Mouse (Mus musculus) ovary, postnatal 10 days (tissue): ENCODE results near the gene Tuba3b.

ENCODE experiments used
- DNase-seq: peaks from one replicate; pipeline ENCODE4 v3.0.0; 2022; ENCODE audit warnings: low spot score

The Tuba3b gene

DNA sequence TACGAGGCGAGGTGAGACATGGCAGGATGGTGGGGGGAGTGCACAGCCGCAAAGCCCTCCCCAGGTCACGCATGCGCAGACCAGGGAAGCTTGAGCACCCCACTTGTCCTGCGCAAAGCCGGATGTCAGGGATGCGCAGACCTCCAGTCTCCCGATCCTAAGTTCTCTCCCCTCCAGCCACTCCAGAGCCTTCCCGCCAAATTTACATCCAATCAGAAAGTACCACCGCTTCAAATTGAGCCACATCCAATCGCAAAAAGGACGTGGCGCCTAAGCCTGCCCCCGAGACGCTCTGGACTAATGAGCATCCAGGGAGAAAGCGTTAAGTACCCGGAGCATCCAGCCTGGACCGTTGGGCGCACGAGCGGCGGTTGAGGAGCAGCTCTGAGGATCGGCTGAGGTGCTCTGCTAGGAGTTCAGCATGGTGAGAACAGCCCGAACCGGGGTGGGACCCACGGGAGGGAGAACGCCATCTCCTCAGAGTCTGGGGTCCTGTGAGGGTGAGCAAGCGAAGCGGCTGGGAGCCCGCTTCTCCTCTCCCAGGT is at the start of gene Tuba3b:
Gene Tuba3b (plus strand): TSS at position 92 of the 545 bp plus-strand sequence.
- no peak for DNase-seq

DNA sequence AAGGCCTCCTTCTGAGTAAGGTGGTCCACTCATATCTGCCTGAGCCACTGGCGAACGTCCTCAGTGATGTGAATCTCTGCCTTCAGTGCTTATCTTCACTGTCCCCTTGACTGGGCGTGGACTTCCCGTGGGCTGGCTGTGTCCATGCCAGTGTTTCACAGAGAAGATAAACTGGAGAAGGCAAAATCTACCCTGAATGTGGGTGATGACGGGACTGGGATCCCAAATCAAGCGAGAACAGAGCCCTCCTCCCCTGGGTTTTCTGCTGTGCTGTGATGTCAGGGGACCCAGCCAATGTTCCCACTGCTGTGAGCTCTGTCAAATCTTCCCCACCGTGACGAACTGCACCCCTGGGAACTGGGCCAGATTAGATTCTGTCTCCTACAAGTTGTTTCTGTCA is 48.3 kb upstream of the Tuba3b start:
- no peak for DNase-seq

DNA sequence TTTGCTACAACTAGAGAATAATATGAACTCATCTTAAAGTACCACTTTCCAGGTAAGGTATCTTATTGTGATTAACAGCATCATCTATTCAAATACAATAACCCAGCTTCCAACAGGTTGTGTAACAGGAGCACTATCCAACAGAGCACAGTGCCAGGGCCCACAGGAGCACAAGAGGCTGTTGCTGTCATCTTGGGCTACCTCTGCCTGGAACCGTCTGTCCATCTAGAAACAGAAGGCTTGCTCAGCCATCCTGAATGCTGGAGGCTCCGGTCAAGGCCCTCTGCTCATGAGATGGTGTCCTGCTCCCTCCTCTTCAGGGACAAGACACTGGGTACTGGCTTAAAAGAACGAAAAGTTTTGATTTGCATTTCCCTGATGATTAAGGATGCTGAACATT is 47.7 kb upstream of the Tuba3b start:
- no peak for DNase-seq

DNA sequence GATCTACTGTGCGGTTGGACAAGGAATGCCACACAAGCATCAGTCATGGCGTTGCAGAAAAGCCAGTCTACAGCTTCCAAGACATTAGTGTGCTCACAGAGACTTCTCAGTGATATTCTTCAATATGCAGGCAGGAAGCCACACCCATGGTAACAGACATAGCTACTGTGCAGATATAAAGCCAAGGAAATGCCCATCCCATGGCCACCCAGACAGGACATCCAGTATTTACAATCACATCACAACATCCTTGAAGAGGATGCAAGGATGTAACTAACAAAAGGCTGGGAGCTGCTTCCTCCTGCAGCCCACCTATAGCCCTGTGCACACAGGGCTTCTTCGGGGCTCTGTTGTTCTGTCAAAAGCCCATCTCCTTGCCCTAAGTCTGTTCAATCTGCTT is 46.9 kb upstream of the Tuba3b start:
- no peak for DNase-seq

DNA sequence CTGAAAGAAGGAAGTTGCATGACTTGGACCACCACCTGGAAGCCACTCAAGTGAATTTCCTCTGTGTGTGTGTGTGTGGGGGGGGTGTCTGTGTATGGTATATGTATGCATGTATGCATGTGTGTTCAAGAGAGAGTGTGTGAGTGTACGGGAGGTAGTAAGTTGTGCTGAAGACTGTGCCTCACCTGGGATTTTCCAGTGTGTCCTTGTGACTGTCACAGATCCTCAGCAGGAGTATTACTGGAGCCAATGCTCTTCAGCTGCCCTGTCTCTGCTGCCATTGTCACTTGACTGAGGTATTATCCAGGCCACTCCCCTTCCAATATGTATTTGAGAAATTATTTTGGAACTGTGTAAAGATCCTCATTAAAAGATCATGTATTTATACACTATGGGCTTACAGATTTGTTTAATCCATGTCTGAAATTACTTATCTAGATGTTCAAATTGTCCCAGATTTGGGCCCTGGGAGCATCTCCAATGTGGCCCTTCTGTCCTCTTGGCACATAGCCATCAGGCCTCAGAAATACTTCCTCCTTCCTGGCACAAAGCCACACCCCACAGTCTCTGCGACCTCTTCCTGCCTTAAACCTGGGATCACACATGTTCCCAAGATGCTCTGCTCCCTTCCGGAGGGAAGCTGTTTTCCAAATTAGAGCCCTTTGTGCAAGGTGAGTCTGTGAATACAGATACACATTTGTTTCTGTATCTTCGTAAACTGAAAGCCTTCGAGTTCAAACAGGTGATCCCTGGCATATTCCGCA is 42.1 kb upstream of the Tuba3b start:
- no peak for DNase-seq

DNA sequence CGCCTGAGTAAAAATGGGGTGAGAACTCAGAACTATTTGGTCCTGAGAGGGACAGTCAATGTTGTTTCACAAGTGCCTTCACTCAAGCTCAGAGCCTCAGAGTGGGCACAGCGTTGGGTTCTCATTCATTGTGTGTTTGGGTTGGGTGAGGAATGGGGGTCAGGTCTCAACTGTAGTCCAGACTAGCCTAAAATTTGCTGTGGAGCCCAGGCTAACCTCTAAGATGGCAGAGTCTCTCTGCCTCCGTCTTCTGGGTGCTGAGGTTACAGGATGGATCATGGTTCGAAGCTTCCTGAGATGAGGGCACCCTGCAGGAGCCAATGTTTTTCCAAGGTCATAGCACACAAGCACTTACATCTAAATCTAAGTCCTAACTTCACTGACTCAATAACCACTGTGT is 38.8 kb upstream of the Tuba3b start:
- no peak for DNase-seq

DNA sequence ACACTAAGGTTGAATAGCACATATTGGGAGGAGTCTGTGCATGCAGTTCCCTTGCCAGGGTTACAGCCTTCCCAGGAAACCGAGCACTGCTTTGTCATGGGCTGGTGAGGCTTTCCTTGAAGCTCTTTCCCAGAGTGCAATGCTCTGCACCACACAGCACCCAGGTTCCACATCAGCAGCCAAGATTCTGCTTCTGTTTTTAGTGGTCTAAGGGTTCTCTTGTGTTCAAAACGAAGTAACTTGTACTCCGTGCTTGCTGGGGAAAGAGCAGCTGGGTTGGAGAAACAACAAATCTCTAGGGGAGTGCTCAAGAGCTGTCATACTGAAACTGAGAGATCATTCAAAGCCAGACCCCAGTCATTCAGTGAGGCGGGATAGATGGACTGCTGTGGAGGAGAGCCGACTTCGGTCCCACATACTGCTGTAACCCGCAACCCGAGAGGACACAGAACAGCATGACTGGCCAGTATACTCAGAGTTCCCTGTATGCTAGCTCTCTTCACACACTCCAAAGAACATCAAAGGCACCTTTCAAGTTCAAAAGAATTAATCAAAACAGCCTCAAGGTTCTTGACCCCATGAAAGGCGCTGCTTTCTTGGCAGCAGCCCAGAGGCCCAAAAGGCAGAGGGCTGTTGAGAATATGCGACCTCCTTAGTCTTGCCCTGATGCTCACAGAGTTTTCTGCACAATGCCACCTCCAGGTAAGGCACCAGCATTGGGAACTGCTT is 36.9 kb upstream of the Tuba3b start:
- no peak for DNase-seq

DNA sequence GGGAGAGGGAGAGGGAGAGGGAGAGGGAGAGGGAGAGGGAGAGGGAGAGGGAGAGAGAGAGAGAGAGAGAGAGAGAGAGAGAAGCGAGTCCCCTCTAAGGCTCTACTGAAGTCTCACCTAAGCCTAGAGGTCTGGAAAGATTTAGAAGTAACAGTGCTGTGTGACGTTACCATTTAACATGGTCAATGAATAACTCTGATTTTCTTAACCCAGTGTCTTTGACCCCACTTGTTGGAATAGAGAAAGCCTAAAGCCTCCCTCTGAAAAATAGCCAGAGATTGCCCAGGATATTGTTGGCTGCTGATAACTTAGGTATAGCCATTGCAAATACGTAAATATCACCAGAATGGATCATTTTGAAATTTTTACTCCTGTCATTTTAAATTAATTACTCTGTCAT is 35.8 kb upstream of the Tuba3b start:
- no peak for DNase-seq

DNA sequence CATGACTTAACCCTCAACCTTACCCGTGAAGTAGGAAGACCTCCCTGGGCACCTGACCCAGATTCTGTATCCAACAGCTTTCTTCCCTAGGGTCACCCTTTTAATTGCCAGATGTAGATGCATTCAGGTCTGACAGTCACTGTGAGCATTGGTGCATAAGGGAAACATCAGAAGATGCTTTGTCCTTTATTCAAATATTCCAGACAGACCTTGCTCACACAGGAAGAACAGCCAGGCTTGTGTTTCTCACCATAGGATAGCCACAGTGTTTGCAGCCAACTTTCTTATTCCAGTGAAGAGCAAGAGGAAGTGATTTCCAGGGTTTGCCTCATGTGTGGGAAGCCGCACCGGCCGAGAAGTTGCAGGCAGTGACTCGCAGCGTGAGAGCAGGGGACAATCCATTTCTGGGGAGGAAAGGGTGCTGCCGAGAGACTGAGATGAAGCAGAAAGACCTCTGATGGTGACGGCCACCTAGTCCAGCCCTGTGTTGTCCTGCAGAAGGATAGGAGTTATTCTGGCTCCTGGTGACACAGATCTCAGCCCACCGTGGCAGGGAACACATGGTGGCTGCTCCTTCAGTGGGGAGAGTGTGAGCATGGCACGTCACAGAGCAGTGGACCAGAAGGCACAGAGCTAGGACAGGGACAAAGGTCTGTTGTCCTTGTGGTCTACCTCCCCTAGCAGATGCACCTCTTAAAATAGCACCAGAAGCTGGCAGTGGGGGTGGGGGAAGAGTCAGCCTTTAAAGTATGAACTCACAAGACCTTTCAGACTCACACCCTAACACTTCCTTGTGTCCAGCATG is 34.0 kb upstream of the Tuba3b start:
- DNase-seq = no peak

DNA sequence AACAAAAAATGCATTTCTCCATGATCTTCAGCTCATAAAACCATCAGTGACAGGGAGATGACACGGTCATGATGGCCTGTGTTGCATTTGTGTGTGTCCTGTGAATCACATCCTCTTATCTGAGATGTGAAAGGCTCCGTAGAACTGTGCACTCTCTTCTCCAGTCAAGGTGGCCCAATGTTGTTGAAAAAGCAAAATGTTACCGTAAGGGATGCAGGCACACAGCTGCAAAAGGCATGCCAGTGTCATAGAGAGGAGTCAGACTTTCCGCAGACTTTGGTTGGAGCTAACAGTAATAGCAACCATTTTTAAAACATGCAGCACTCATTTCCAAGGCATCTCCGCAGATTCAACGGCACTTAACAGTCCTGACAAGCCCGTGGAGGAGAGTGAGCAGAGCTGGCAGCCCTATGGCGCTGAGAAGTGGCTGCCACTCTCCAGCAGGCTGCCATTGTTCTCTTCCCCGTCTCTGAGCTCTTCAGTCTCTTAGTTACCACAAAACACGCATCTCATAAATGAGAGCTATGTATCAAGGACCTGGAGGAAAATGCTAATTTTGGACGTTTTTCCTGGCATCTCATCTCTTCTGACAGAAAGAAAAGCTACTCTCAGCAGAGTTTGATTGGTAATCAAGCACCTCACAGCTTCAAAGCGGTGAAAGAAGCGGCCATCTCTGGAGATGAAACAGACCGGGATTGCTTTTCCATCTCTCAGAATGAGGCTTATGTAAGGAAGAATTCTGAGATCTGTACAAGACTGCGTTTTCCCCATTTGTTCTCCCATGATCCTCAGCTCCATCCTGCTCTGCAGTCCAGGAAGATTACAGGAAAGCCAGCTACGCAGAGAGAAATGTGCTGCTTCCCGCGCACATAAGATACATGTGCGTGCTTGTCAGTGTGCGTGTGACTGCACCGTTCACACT is 30.2 kb upstream of the Tuba3b start:
- DNase-seq = no peak

DNA sequence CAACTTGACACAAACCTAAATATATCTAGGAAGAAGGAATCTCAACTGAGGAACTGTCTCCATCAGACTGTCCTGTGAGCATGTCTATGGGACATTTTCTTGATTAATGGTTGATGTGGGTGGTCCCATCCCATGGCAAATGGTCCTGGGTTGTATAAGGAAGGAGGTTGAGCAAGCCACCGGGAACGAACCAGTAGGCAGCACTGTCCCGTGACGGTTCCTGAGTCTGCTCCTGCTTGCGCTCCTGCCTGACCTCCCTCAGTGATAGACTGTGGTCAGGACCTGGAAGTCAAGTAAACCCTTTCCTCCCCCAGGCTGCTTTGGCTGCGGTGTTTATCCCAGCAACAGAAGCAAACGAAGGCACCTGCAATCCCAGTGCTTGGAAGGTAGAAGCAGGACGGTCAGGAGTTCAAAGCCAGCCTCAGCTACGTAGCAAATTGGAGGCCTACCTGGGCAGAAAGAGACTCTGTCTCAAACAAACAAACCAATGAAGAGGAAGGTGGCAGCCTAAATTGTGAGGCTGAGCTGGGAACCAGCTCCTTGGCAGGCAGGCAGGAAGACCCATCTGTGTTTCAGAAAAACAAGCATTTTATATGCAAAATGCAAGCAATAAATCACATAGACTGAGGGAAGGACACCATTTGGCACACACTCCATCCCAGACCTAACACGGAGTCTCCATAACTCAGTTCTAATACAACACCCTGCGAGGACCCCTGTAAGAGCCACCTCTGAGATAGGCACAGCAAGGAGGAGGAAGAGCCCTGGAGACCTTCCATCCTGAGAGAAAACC is 24.9 kb upstream of the Tuba3b start:
- no peak for DNase-seq

DNA sequence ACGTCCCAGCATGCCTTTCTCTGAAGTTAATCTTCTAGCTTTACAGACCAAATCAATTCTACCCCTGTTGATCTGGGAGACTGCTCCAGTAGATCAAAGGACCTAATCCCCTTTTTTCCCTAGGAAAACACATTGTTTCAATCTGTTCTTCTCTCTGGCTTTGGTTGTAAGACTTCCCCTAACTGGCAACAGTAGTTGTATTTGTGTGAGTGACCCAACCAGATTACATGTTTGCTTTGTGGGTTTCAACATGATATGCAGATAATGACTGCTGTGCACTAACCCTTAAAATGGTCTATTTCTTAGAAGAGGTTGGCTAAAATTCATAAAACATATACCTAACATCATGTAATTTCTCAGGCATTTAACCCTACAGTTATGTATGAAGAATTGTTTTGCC is 24.0 kb upstream of the Tuba3b start:
- no peak for DNase-seq

DNA sequence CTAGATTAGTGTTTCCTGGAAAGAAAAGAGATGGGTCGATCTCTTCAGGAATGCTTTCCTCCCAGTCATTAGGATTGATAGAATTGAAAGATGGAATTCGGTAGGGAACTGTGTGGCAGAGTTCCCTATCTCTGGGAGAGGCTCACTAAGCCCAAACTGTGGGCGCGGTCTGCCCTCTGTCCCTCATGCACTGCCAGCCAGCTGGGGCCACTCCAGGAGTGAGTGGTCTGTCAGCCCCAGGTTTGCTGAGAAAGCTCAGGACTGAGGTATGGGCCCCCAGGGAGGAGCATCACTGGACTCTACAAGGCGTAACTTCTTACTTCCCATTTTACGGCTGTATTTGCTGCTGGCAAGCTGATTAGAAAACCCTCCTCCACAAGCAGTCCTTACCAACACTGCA is 23.5 kb upstream of the Tuba3b start:
- DNase-seq = no peak

DNA sequence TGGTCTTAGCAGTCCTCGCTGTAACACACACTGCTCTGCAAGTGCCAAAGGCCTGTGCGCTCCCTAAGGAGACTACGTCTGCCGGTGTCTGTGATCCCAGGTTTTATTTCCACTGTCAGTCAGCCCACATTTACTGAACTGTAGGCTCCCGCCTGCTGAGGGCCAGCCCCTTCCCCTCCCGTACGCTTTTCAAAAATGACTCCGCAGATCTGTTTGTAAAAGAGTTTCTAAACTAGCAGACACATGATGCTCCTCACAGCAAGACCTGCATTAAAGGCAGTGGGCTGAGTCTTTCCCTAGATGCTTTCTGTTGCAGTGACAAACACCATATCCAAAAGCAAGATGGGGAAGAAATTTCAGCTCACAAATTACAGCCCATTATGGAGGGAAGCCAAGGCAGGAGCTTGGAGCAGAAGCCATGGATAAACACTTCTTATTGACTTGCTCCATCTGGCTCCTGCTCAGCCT is 23.0 kb upstream of the Tuba3b start:
- no peak for DNase-seq

DNA sequence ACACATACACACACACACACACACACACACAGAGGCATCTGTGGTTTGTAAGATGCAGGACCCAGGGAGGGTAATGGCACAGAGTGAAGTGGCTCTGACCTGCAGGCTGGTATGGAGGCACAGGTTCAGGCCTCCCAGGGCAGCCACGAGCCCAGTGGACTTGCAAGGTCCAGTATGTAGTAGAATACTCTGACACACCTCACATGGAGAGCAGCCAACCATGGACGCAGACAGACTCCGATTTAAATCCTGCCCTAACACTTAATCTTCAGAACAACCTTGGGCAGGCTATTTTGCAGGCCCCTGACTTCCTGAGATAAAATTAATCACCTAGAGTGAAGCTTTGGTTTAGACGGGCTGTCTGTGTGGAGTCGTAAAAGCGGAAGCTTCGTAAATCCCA is 21.6 kb upstream of the Tuba3b start:
- no peak for DNase-seq

DNA sequence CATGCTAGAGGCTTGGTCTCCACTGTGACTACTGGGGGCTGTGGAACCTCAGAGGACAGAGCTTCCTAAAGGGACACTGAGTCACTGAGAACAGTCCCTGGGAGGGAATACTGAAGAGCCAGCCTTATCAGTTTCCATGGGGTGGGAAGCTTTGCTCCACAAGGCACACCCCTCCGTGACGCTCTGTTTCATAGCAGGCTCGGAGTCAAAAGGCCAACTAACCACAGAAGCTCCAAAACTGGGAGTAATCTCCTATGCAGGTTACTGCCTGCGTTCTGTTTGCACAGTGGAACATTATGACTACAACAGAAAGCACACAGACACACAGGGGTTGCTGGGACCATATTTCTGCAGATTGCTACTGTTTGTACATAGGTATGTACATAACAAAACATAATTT is 19.7 kb upstream of the Tuba3b start:
- DNase-seq = no peak

DNA sequence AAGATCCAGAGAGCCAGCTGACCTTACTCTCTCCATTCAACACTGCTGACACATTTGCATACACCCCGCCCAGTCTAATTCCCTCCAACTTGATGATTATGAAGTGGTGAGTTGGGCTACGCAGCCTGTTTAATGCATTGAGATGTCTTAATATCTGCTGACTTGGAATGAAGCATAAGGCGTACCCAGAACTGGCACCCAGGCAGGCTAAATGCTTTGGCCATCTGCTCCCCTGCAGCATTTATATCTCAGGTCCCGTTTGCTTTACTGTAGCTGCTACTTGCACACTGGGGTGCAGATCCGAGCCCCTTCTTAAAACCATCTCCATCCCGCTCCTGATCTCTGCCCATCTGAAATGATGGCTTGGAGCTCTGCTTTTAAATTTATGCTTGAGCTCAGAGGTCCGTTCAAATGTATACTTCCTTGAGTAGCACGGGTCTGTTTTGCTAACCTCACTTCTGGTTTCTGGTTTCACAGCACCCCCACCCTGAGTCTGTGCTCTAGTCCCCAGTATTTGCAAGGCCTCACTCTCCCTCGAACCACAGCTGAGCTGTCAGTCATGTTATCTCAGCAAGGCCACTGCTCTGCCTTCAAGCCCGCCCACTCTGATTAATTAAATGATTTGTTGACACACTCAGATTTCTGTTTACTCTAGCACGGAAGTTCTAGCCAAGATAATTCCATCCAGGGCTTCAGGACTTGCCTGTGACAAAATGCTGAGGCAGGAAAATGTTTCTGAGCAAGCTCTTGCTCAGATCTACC is 16.6 kb upstream of the Tuba3b start:
- DNase-seq = no peak

DNA sequence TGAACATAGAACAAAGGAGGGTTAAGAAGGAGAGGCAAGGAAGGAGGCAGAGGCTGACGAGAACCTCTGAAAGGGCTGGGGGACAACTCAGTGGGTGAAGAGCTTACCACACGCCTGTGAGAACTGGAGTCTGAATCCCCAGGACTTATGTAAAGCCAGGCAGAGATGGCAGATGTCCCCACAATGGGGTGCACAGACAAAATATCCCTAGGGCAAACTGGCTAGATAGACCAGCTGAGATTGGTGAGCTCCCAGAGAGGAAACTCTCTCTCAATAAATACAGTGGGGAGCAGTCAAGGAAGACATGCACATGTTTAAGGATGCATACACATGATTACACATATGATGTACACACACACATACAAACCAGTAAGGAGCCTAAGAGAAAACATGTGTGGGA is 11.4 kb upstream of the Tuba3b start:
- DNase-seq = no peak

DNA sequence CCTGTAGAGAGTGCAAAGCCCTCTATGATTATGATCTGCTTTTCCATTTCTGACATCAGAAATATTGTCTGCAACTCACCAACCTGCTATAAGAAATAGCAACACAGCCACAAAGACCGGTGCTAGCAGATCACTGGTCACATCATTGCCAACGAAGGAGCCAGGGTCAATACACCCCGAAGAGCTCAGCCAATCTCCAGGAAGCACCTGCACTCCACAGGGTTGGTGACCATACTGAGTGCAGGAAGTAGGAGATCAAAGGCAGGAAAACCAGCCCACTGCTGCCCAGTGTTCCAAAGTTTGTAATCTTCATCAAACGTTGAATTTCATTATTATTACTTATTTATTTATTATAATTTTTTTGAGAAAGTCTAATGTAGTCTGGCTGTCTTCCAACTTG is 10.9 kb upstream of the Tuba3b start:
- DNase-seq = no peak

DNA sequence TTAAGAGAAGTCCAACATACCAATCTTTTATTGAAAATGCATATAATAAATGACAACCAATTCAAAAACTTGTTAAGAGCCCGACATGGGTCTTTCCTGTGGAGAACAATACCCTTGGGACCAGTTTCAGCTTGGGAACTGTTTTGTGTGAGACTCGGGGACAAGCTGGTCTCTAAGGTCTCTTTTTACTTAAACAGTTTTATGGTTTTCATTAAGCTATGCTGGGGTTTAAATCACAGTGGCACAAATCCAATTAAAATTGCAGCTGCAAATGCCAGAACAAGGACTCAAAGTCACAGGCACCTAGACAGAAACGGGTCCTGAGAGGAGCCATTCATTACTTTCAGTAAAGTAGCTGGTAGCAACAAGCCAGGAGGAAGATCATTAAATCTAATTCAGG is 10.4 kb upstream of the Tuba3b start:
- DNase-seq = no peak
